Mouse (Mus musculus) liver, embryonic 11.5 days (tissue): ENCODE data around the gene Gm28035. TPM values are rescaled to one million over a fixed set of nuclear protein-coding genes. Genes with fewer than 3 reads are reported as not detected.

ENCODE experiments used
- ATAC-seq: fragments of 200-750 bp; cut with Nextera tagmentation; replicated peaks from 2 replicates; pipeline ENCODE4 v1.8.0; 2017; ENCODE audit warnings: moderate number of reproducible peaks, mild to moderate bottlenecking, moderate TSS enrichment, moderate library complexity; ENCODE audit not compliant: low FRiP score
- DNase-seq: peaks from one replicate; pipeline ENCODE4 v3.0.0-alpha.2; 2017; ENCODE audit warnings: low spot score
- H3K27ac ChIP-seq: fragments of 300-500 bp; sonication (generic); 2 replicates; pipeline ENCODE4 v1.5.1; 2014; ENCODE audit warnings: mild to moderate bottlenecking, low read depth, low read length, control low read depth
- H3K27me3 ChIP-seq: fragments of 300-500 bp; sonication (generic); replicated peaks from 2 replicates; pipeline ENCODE4 v1.6.1; 2014; ENCODE audit warnings: low read length, mixed read lengths; ENCODE audit not compliant: control insufficient read depth, insufficient read depth
- H3K36me3 ChIP-seq: fragments of 300-500 bp; sonication (generic); 2 replicates; pipeline ENCODE4 v1.6.1; 2014; ENCODE audit warnings: mild to moderate bottlenecking, low read length, moderate library complexity, mixed read lengths; ENCODE audit not compliant: control insufficient read depth, insufficient read depth
- H3K4me1 ChIP-seq: fragments of 300-500 bp; sonication (generic); replicated peaks from 2 replicates; pipeline ENCODE4 v1.6.1; 2014; ENCODE audit warnings: low read length, mixed read lengths; ENCODE audit not compliant: control insufficient read depth, insufficient read depth
- H3K4me2 ChIP-seq: fragments of 300-500 bp; sonication (generic); 2 replicates; pipeline ENCODE4 v1.6.1; 2014; ENCODE audit warnings: mild to moderate bottlenecking, control low read depth, moderate library complexity
- H3K4me3 ChIP-seq: fragments of 300-500 bp; sonication (generic); 2 replicates; pipeline ENCODE4 v1.5.1; 2014; ENCODE audit warnings: low read depth, low read length, control low read depth
- H3K9ac ChIP-seq: fragments of 300-500 bp; sonication (generic); 2 replicates; pipeline ENCODE4 v1.6.1; 2014; ENCODE audit warnings: low read depth, low read length, control low read depth
- H3K9me3 ChIP-seq: fragments of 300-500 bp; sonication (generic); 2 replicates; pipeline ENCODE4 v1.6.1; 2016; ENCODE audit warnings: low read length, inconsistent platforms, mixed read lengths; ENCODE audit not compliant: control insufficient read depth
- WGBS: fragments of 180-500 bp; shearing (Covaris S2); extraction: QIAGEN DNeasy Blood & Tissue Kit; methylation state at CpG from one replicate; pipeline ENCODE4 v1.1.7; 2014; 5-methylcytosine and 5-hydroxymethylcytosine counted together
- polyA plus RNA-seq: library from polyadenylated mRNA; unstranded; fragments of >200 nt; fragmentation: Nextera tagmentation; extraction: Ambion mirVana; gene quantifications from 2 replicates; pipeline ENCODE4 v1.2.1, GENCODE M21; 2014

The Gm28035 gene
- polyA plus RNA-seq, 1 experiment from 2014 or later = 0.16 TPM

- WGBS = 79% methylated on average over 17 of the region's 17 CpGs
These were observed 29.0 kb downstream of the Gm28035 start for GRCm38 (mm10) chr2:30269241-30269990.

GRCm38 (mm10) chr2:30270134-30270533 lies 29.8 kb downstream of the Gm28035 start:
- no peaks in the 10 kb centered on the region for H3K9me3 ChIP-seq
- peaks cover 28% of the 10 kb centered on the region for H3K4me1 ChIP-seq
- no peaks in the 10 kb centered on the region for H3K27me3 ChIP-seq
- ATAC-seq = peak; percentile 74
- H3K27ac ChIP-seq = no peak overlapping the region
- H3K36me3 ChIP-seq = no peaks in the 10 kb centered on the region
- H3K4me2 ChIP-seq = no peak overlapping the region
- H3K4me3 ChIP-seq = no peak overlapping the region
- peak; percentile 46 for DNase-seq
- WGBS = 13% methylated on average over 1 of the region's 1 CpGs
- H3K9ac ChIP-seq = no peak overlapping the region

More at GRCm38 (mm10) chr2:30269241-30269990, 29.0 kb downstream of the Gm28035 start:
- H3K4me3 ChIP-seq = no peak overlapping the region
- H3K4me1 ChIP-seq = peaks cover 33% of the 10 kb centered on the region
- no peaks in the 10 kb centered on the region for H3K27me3 ChIP-seq
- no peak overlapping the region for H3K4me2 ChIP-seq
- H3K9me3 ChIP-seq = no peaks in the 10 kb centered on the region
- ATAC-seq = no peak
- H3K9ac ChIP-seq = no peak overlapping the region
- 0 out of 2 replicates have a peak, but pooled peaks cover 4% of the 10 kb centered on the region for H3K36me3 ChIP-seq
- H3K27ac ChIP-seq = no peak overlapping the region
- no peak for DNase-seq

GRCm38 (mm10) chr2:30280743-30281142 lies 40.4 kb downstream of the Gm28035 start, which contains the start of gene Gm28038:
Gm28038 (plus strand) TSS chr2:30281043.
- Histone ChIP-seq H3K27me3 (no peaks in the 10 kb centered on the region), H3K36me3 (no peaks in the 10 kb centered on the region; the same call in 1 of the 2 replicates), H3K9ac (no peak within 1 kb of the TSS), H3K4me2 (no peak within 1 kb of the TSS), H3K4me3 (no peak within 1 kb of the TSS), H3K27ac (no peak within 1 kb of the TSS), H3K9me3 (no peaks in the 10 kb centered on the region), H3K4me1 (peaks cover 7% of the 10 kb centered on the region)
- no peak for DNase-seq
- no peak for ATAC-seq
- 88% methylated on average over 11 of the region's 11 CpGs for WGBS

- ATAC-seq (no peak), DNase-seq (no peak)
- Histone ChIP-seq H3K27ac (no peak overlapping the region), H3K36me3 (no peaks in the 10 kb centered on the region; the same call in 1 of the 2 replicates), H3K9me3 (no peaks in the 10 kb centered on the region), H3K9ac (no peak overlapping the region), H3K27me3 (no peaks in the 10 kb centered on the region), H3K4me1 (peaks cover 7% of the 10 kb centered on the region), H3K4me3 (no peak overlapping the region), H3K4me2 (no peak overlapping the region)
- 80% methylated on average over 3 of the region's 3 CpGs for WGBS
These were observed 41.3 kb downstream of the Gm28035 start for GRCm38 (mm10) chr2:30281651-30282050.

- no peak overlapping the region for H3K4me3 ChIP-seq
- no peak overlapping the region for H3K4me2 ChIP-seq
- 87% methylated on average over 2 of the region's 2 CpGs for WGBS
- no peak overlapping the region for H3K9ac ChIP-seq
- no peak overlapping the region for H3K27ac ChIP-seq
- DNase-seq (no peak), ATAC-seq (no peak)
- H3K9me3 ChIP-seq = no peaks in the 10 kb centered on the region
- H3K27me3 ChIP-seq = no peaks in the 10 kb centered on the region
- H3K4me1 ChIP-seq = peaks cover 18% of the 10 kb centered on the region
- peaks cover 3% of the 10 kb centered on the region; the same call in 1 of the 2 replicates for H3K36me3 ChIP-seq
These were observed 42.8 kb downstream of the Gm28035 start for GRCm38 (mm10) chr2:30283193-30283592.

GRCm38 (mm10) chr2:30285004-30285403 lies 44.6 kb downstream of the Gm28035 start:
- Histone ChIP-seq H3K36me3 (peaks cover 6% of the 10 kb centered on the region; the same call in 1 of the 2 replicates), H3K4me1 (peaks cover 20% of the 10 kb centered on the region), H3K27ac (no peak overlapping the region), H3K27me3 (no peaks in the 10 kb centered on the region), H3K4me3 (peak overlapping the region; percentile 88), H3K4me2 (peak overlapping the region; percentile 99), H3K9ac (peak overlapping the region; percentile 93; the same call in 1 of the 2 replicates), H3K9me3 (no peaks in the 10 kb centered on the region)
- 80% methylated on average over 5 of the region's 5 CpGs for WGBS
- ATAC-seq (no peak), DNase-seq (no peak)

- Histone ChIP-seq H3K36me3 (peaks cover 10% of the 10 kb centered on the region; the same call in 1 of the 2 replicates), H3K27ac (peak overlapping the region; percentile 38), H3K9me3 (no peaks in the 10 kb centered on the region), H3K9ac (peak overlapping the region; percentile 93), H3K4me2 (peak overlapping the region; percentile 99), H3K4me1 (peaks cover 20% of the 10 kb centered on the region), H3K27me3 (no peaks in the 10 kb centered on the region), H3K4me3 (peak overlapping the region; percentile 88)
- peak; percentile 64 for ATAC-seq
- WGBS = 11% methylated on average over 38 of the region's 38 CpGs
- no peak for DNase-seq
These were observed 45.2 kb downstream of the Gm28035 start for GRCm38 (mm10) chr2:30285416-30286181.

- Histone ChIP-seq H3K27ac (peak within 1 kb of the TSS; percentile 75), H3K36me3 (peaks cover 12% of the 10 kb centered on the region; the same call in 1 of the 2 replicates), H3K4me2 (peak within 1 kb of the TSS; percentile 99), H3K27me3 (no peaks in the 10 kb centered on the region), H3K9ac (peak within 1 kb of the TSS; percentile 93), H3K4me1 (peaks cover 20% of the 10 kb centered on the region), H3K9me3 (no peaks in the 10 kb centered on the region), H3K4me3 (peak within 1 kb of the TSS; percentile 88)
- peak; percentile 99 for DNase-seq
- WGBS = under 1% methylated on average over 67 of the region's 68 CpGs
- ATAC-seq = peak; percentile 88
These were observed 46.0 kb downstream of the Gm28035 start, which contains the start of the genes Dolk and Nup188 for GRCm38 (mm10) chr2:30286192-30287026. Dolk (minus strand) TSS chr2:30286334. Nup188 (plus strand) TSS chr2:30286397.
